10 mouse cellular contexts compared by ENCODE assay signal in the genomic region with DNA sequence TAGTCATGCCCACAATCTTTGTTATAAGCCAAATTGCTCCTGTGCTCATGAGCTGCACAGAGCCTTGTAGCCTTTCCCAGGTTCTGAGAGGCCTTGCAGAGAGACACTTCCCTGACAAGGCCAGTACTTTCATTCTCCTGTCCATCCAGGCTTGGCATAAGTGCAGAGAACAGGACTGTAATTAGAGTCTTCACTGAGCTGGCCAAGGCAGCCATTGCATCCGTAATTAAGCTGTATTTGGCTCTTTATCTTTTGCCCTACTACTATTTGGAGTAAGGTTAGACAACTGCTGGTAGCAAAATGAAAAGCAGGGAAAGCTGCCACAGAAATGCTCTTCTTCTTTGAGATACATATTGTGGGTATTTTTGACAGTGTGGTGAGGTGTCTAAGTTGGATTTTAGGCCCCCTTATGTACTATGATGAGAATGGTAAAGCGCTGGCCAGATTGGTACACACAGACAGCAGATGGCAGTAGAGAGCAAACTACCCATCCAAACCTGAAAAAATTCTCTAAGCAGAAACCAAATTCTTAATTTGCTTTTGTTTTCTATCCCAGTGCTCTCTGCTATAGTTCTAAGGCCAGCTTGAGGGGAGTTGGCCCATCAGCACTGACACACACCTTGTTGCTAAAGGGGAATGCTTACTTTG. TPM values are rescaled to one million over a fixed set of nuclear protein-coding genes. Genes with fewer than 3 reads are reported as not detected.
DNase-seq lines count a peak whose midpoint lies in the region; ATAC-seq and TF ChIP-seq lines count a peak whose summit lies in the region.
"Had no signal": no experiment of that assay in that cellular context is flagged by ENCODE, and none has a peak within 500 bp of the region (broad histone marks: within the 10 kb centered on the region; RNA-seq: fewer than 3 reads in every experiment).

No protein-coding gene starts in this region.

- no peaks in the 10 kb centered on the region for H3K4me1 ChIP-seq in intestine, embryonic 14.5 days (replicated peaks; ENCODE audit: control insufficient read depth, insufficient read depth, low read length)
- no peaks in the 10 kb centered on the region for H3K4me1 ChIP-seq in intestine, embryonic 16.5 days (ENCODE audit: control insufficient read depth, insufficient read depth, low read length)
- no peaks in the 10 kb centered on the region for H3K4me1 ChIP-seq in ES-E14 (ENCODE audit: control insufficient read depth in 2 of 2, insufficient read depth in 2 of 2, low read length in 2 of 2, poor library complexity in 1 of 2)
- H3K4me1 ChIP-seq in forebrain, embryonic 15.5 days, result peaks cover 13% of the 10 kb centered on the region
- H3K4me1 ChIP-seq in midbrain, embryonic 16.5 days (ENCODE audit: control insufficient read depth, insufficient read depth, low read length), result no peaks in the 10 kb centered on the region
- H3K4me1 ChIP-seq: embryonic facial prominence, embryonic 15.5 days; limb, embryonic 15.5 days had no signal

- WGBS in intestine, embryonic 14.5 days, result 55% methylated on average over 2 of the region's 2 CpGs
- 46% methylated on average over 2 of the region's 2 CpGs for WGBS in intestine, embryonic 16.5 days
- WGBS in forebrain, embryonic 15.5 days, result 17% methylated on average over 2 of the region's 2 CpGs
- 34% methylated on average over 2 of the region's 2 CpGs for WGBS in midbrain, embryonic 16.5 days

- no peak overlapping the region for H3K4me2 ChIP-seq in intestine, embryonic 14.5 days (ENCODE audit: low read length)
- no peak overlapping the region for H3K4me2 ChIP-seq in intestine, embryonic 16.5 days (ENCODE audit: low read depth, low read length)
- H3K4me2 ChIP-seq in forebrain, embryonic 15.5 days (replicated peaks), result no peak overlapping the region
- H3K4me2 ChIP-seq in midbrain, embryonic 16.5 days (ENCODE audit: low read length), result no peak overlapping the region
- H3K4me2 ChIP-seq: embryonic facial prominence, embryonic 15.5 days; limb, embryonic 15.5 days had no signal

- H3K36me3 ChIP-seq in intestine, embryonic 14.5 days (ENCODE audit: control insufficient read depth, insufficient read depth, low read length), result no peaks in the 10 kb centered on the region
- no peaks in the 10 kb centered on the region for H3K36me3 ChIP-seq in intestine, embryonic 16.5 days (ENCODE audit: control insufficient read depth, insufficient read depth, low read length)
- no peaks in the 10 kb centered on the region for H3K36me3 ChIP-seq in ES-E14 (ENCODE audit: control insufficient read depth, insufficient read depth, low read length, poor library complexity, severe bottlenecking)
- H3K36me3 ChIP-seq in forebrain, embryonic 15.5 days, result no peaks in the 10 kb centered on the region
- no peaks in the 10 kb centered on the region for H3K36me3 ChIP-seq in midbrain, embryonic 16.5 days (ENCODE audit: control insufficient read depth, insufficient read depth, low read length)
- H3K36me3 ChIP-seq: embryonic facial prominence, embryonic 15.5 days; limb, embryonic 15.5 days had no signal

- in situ Hi-C loops in ES-E14 (cut with MboI; ENCODE audit: low sequenced_read_pairs in 2 of 2, unreplicated experiment in 2 of 2), result no loop called here

- DNase-seq in intestine, embryonic 14.5 days (ENCODE audit: low spot score), result peak; percentile 63
- peak; percentile 35 for DNase-seq in ES-E14 (ENCODE audit: low read depth, low spot score)
- peak; percentile 23 for DNase-seq in c-Kit-positive CD71-positive TER-119-positive erythroid progenitor cells, embryonic 14.5 days (ENCODE audit: low spot score)
- peak; percentile 50 to 63 for DNase-seq in left cerebral cortex, postnatal 14 days (ENCODE audit: low spot score in 2 of 2)

- intact Hi-C loops in left cerebral cortex, postnatal 14 days (cut with DNase I), result no loop called here

- no peaks in the 10 kb centered on the region for H3K27me3 ChIP-seq in intestine, embryonic 14.5 days (replicated peaks; ENCODE audit: control insufficient read depth, insufficient read depth, low read length)
- H3K27me3 ChIP-seq in intestine, embryonic 16.5 days (replicated peaks; ENCODE audit: control insufficient read depth, insufficient read depth, low read length), result no peaks in the 10 kb centered on the region
- no peaks in the 10 kb centered on the region for H3K27me3 ChIP-seq in forebrain, embryonic 15.5 days
- no peaks in the 10 kb centered on the region for H3K27me3 ChIP-seq in midbrain, embryonic 16.5 days (ENCODE audit: control insufficient read depth, insufficient read depth, low read depth, low read length)
- H3K27me3 ChIP-seq: embryonic facial prominence, embryonic 15.5 days; limb, embryonic 15.5 days had no signal

- no peak for ATAC-seq in intestine, embryonic 14.5 days (replicated peaks; ENCODE audit: low FRiP score, low TSS enrichment, low read depth)
- ATAC-seq in intestine, embryonic 16.5 days, result no peak
- ATAC-seq in forebrain, embryonic 15.5 days (replicated peaks), result peak; percentile 79
- peak; percentile 64 for ATAC-seq in midbrain, embryonic 16.5 days
- no peak for ATAC-seq in activated CD4-positive, CD25-positive, alpha-beta regulatory T cell, adult 4 months

- no peak overlapping the region for H3K9ac ChIP-seq in intestine, embryonic 14.5 days (ENCODE audit: low read length)
- H3K9ac ChIP-seq in intestine, embryonic 16.5 days (ENCODE audit: low read depth, low read length), result no peak overlapping the region
- no peak overlapping the region for H3K9ac ChIP-seq in ES-E14 (ENCODE audit: insufficient read depth, low read depth, low read length, poor library complexity, severe bottlenecking)
- H3K9ac ChIP-seq in forebrain, embryonic 15.5 days (replicated peaks), result no peak overlapping the region
- H3K9ac ChIP-seq in midbrain, embryonic 16.5 days (ENCODE audit: low read depth, low read length), result no peak overlapping the region
- H3K9ac ChIP-seq: embryonic facial prominence, embryonic 15.5 days; limb, embryonic 15.5 days had no signal

- no peak overlapping the region for H3K4me3 ChIP-seq in intestine, embryonic 14.5 days (ENCODE audit: low read depth, low read length)
- H3K4me3 ChIP-seq in intestine, embryonic 16.5 days (ENCODE audit: low read length), result no peak overlapping the region
- H3K4me3 ChIP-seq in ES-E14 (ENCODE audit: insufficient read depth in 1 of 2, low read depth in 1 of 2, low read length in 2 of 2, poor library complexity in 1 of 2, severe bottlenecking in 1 of 2), result no peak overlapping the region
- no peak overlapping the region for H3K4me3 ChIP-seq in forebrain, embryonic 15.5 days
- H3K4me3 ChIP-seq in midbrain, embryonic 16.5 days (ENCODE audit: low read depth, low read length), result no peak overlapping the region
- H3K4me3 ChIP-seq: embryonic facial prominence, embryonic 15.5 days; limb, embryonic 15.5 days had no signal

- H3K27ac ChIP-seq in intestine, embryonic 14.5 days (ENCODE audit: low read depth), result no peak overlapping the region
- no peak overlapping the region for H3K27ac ChIP-seq in intestine, embryonic 16.5 days (ENCODE audit: low read length)
- H3K27ac ChIP-seq in ES-E14 (ENCODE audit: insufficient read depth, low read depth, low read length, poor library complexity, severe bottlenecking), result no peak overlapping the region
- H3K27ac ChIP-seq in forebrain, embryonic 15.5 days (replicated peaks), result no peak overlapping the region; the same call in 1 of the 2 replicates
- no peak overlapping the region for H3K27ac ChIP-seq in midbrain, embryonic 16.5 days (ENCODE audit: low read length)
- H3K27ac ChIP-seq: embryonic facial prominence, embryonic 15.5 days; limb, embryonic 15.5 days had no signal

- no peaks in the 10 kb centered on the region for H3K9me3 ChIP-seq in intestine, embryonic 14.5 days (ENCODE audit: control insufficient read depth, low read length)
- H3K9me3 ChIP-seq in intestine, embryonic 16.5 days (ENCODE audit: control insufficient read depth, low read length), result no peaks in the 10 kb centered on the region
- H3K9me3 ChIP-seq in ES-E14 (ENCODE audit: control insufficient read depth, insufficient read depth, low read depth, low read length), result no peaks in the 10 kb centered on the region
- no peaks in the 10 kb centered on the region for H3K9me3 ChIP-seq in forebrain, embryonic 15.5 days
- H3K9me3 ChIP-seq in midbrain, embryonic 16.5 days (replicated peaks; ENCODE audit: control insufficient read depth, low read length, poor library complexity, severe bottlenecking), result no peaks in the 10 kb centered on the region
- H3K9me3 ChIP-seq: embryonic facial prominence, embryonic 15.5 days; limb, embryonic 15.5 days had no signal

TF ChIP-seq in ES-E14, 5 proteins besides CTCF, POLR2A, EP300 and RAD21:
- peak; percentile 66 for TF ChIP-seq ZC3H11A (IDR thresholded peaks at IDR 0.05; ENCODE audit: borderline replicate concordance, low read depth, low read length)
- no peak for TF ChIP-seq CHD2 (IDR thresholded peaks at IDR 0.05; ENCODE audit: low read depth, low read length)

RNA-seq across cellular contexts. Expression of a gene that starts 36.4 kb away (rescaled TPM):
- polyA plus RNA-seq in intestine, embryonic 14.5 days (2014; fragmentation: Nextera tagmentation; extraction: Ambion mirVana), result 0.11 TPM in 2 replicates
- polyA plus RNA-seq in intestine, embryonic 16.5 days (2015; fragmentation: Nextera tagmentation; extraction: Ambion mirVana), result 0.09 and 0.12 TPM in 2 replicates
- total RNA-seq in ES-E14 (2012; rRNA removed), result 0.26 and 0.36 TPM in 2 replicates
- 0.37 and 0.47 TPM in 2 replicates for polyA plus RNA-seq in forebrain, embryonic 15.5 days (2015; fragmentation: Nextera tagmentation; extraction: Ambion mirVana)
- 1 to 10 TPM; 2.8 to 3.1 TPM for total RNA-seq in left cerebral cortex, postnatal 14 days (2021)
- polyA plus RNA-seq in midbrain, embryonic 16.5 days (2015; fragmentation: Nextera tagmentation; extraction: Ambion mirVana), result 0.83 TPM in 2 replicates
- polyA plus RNA-seq in activated CD4-positive, CD25-positive, alpha-beta regulatory T cell, adult 4 months (2017; shearing (Covaris generic)), result not detected

Comparison
In these comparisons a context has a peak if more than half of its experiments do, and no peak if none do; other contexts are left out.
1. ATAC-seq: peak in forebrain, embryonic 15.5 days (single experiment) and midbrain, embryonic 16.5 days (single experiment); none in intestine, embryonic 14.5 days (single experiment), intestine, embryonic 16.5 days (single experiment) and activated CD4-positive, CD25-positive, alpha-beta regulatory T cell, adult 4 months (single experiment).
2. Peak in every context shown above with its lines, with median percentiles within 50 percentile points of each other: DNase-seq.